Comparison of ENCODE assay signal across 21 mouse cellular contexts in the genomic region with DNA sequence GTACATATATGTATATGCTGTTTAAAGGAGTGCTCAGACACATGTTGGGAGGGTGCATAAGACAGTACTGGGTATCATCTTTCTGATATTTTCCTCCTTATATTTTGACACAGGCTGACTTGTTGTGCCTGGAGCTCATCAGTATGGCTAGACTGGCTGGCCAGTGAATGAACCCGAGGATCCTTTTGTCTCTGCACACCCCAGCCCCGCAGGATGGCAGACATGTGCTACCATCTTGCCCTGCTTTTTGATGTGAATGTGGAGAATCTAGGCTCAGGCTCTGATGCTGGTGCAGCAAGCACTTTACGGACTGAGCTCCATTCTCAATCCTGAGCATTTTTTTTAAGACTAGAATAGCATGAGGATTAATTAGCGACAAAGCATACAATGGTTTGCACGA.
A peak's percentile ranks its signal among the peaks of the same experiment; 100 is the strongest.
DNase-seq lines count a peak whose midpoint lies in the region; ATAC-seq lines count a peak whose summit lies in the region.
"Had no signal": no experiment of that assay in that cellular context is flagged by ENCODE, and none has a peak within 500 bp of the region (broad histone marks: within the 10 kb centered on the region; RNA-seq: fewer than 3 reads in every experiment).

No protein-coding gene starts in this region.

- H3K4me2 ChIP-seq in forebrain, embryonic 16.5 days (ENCODE audit: low read length): no peak overlapping the region
- no peak overlapping the region for H3K4me2 ChIP-seq in midbrain, embryonic 16.5 days (ENCODE audit: low read length)
- no peak overlapping the region for H3K4me2 ChIP-seq in limb, embryonic 11.5 days (ENCODE audit: low read depth, severe bottlenecking)
- H3K4me2 ChIP-seq: embryonic facial prominence, embryonic 13.5 days; liver, embryonic 13.5 days had no signal

- peak overlapping the region; percentile 73 for H3K27ac ChIP-seq in forebrain, embryonic 10.5 days
- no peak overlapping the region for H3K27ac ChIP-seq in forebrain, embryonic 16.5 days (ENCODE audit: low read length)
- peak overlapping the region; percentile 30; the same call in 1 of the 2 replicates for H3K27ac ChIP-seq in midbrain, embryonic 10.5 days (replicated peaks)
- H3K27ac ChIP-seq in midbrain, embryonic 16.5 days (ENCODE audit: low read length): no peak overlapping the region
- no peak overlapping the region for H3K27ac ChIP-seq in limb, embryonic 11.5 days (replicated peaks; ENCODE audit: low read depth, low read length)
- H3K27ac ChIP-seq: embryonic facial prominence, embryonic 13.5 days; heart, embryonic 10.5 days; layer of hippocampus, adult 2 months; liver, embryonic 13.5 days had no signal

- no peak for ATAC-seq in forebrain, embryonic 16.5 days
- ATAC-seq in midbrain, embryonic 16.5 days: no peak
- no peak for ATAC-seq in limb, embryonic 11.5 days (ENCODE audit: insufficient number of reproducible peaks, low FRiP score, low TSS enrichment, low read depth)
- ATAC-seq: intestine, postnatal 0 days had no signal

- no peaks in the 10 kb centered on the region for H3K27me3 ChIP-seq in forebrain, embryonic 10.5 days (ENCODE audit: poor library complexity, severe bottlenecking)
- H3K27me3 ChIP-seq in forebrain, embryonic 16.5 days (replicated peaks; ENCODE audit: control insufficient read depth, insufficient read depth, low read length): no peaks in the 10 kb centered on the region
- H3K27me3 ChIP-seq in midbrain, embryonic 10.5 days (ENCODE audit: low read depth, poor library complexity, severe bottlenecking): no peaks in the 10 kb centered on the region
- no peaks in the 10 kb centered on the region for H3K27me3 ChIP-seq in midbrain, embryonic 16.5 days (ENCODE audit: control insufficient read depth, insufficient read depth, low read depth, low read length)
- no peaks in the 10 kb centered on the region for H3K27me3 ChIP-seq in limb, embryonic 11.5 days (ENCODE audit: control insufficient read depth, insufficient read depth, low read length)
- H3K27me3 ChIP-seq: embryonic facial prominence, embryonic 13.5 days; liver, embryonic 13.5 days had no signal

- 21% methylated on average over 5 of the region's 5 CpGs for WGBS in forebrain, embryonic 10.5 days
- WGBS in forebrain, embryonic 16.5 days: 6% methylated on average over 5 of the region's 5 CpGs
- 43% methylated on average over 5 of the region's 5 CpGs for whole genome bisulfite sequencing in midbrain, embryonic 10.5 days
- 9% methylated on average over 5 of the region's 5 CpGs for WGBS in midbrain, embryonic 16.5 days
- WGBS in limb, embryonic 11.5 days: 31% methylated on average over 5 of the region's 5 CpGs

- no peak overlapping the region for H3K9ac ChIP-seq in forebrain, embryonic 16.5 days (replicated peaks; ENCODE audit: low read depth, low read length)
- H3K9ac ChIP-seq in midbrain, embryonic 16.5 days (ENCODE audit: low read depth, low read length): no peak overlapping the region
- no peak overlapping the region for H3K9ac ChIP-seq in limb, embryonic 11.5 days (ENCODE audit: low read length)
- H3K9ac ChIP-seq: embryonic facial prominence, embryonic 13.5 days; liver, embryonic 13.5 days had no signal

- H3K4me3 ChIP-seq in forebrain, embryonic 10.5 days: no peak overlapping the region
- H3K4me3 ChIP-seq in forebrain, embryonic 16.5 days (replicated peaks; ENCODE audit: low read length): no peak overlapping the region
- no peak overlapping the region for H3K4me3 ChIP-seq in midbrain, embryonic 10.5 days
- no peak overlapping the region for H3K4me3 ChIP-seq in midbrain, embryonic 16.5 days (ENCODE audit: low read depth, low read length)
- H3K4me3 ChIP-seq in limb, embryonic 11.5 days (ENCODE audit: low read depth, low read length): no peak overlapping the region
- H3K4me3 ChIP-seq: embryonic facial prominence, embryonic 13.5 days; erythroblast, embryonic 14.5 days; heart, embryonic 10.5 days; layer of hippocampus, adult 2 months; liver, embryonic 13.5 days had no signal

- DNase-seq in forebrain, embryonic 10.5 days (ENCODE audit: extremely low spot score, low spot score): peak; percentile 23
- peak; percentile 19 for DNase-seq in midbrain, embryonic 10.5 days (ENCODE audit: low spot score)
- DNase-seq in embryo, embryonic 10.5 days (ENCODE audit: low spot score): peak; percentile 53
- DNase-seq in limb, embryonic 11.5 days (ENCODE audit: low spot score): peak; percentile 45
- no peak for DNase-seq in thymus, postnatal 25 days
- DNase-seq in lung, postnatal 36 days: no peak
- DNase-seq: adrenal gland, postnatal 10 days; cerebellum, adult 2 months; cerebellum, postnatal 36 days; heart, postnatal 4 days; kidney, postnatal 25 days; liver, embryonic 13.5 days; lung, adult 2 months; spleen, adult 18-20 months had no signal

- peaks cover 14% of the 10 kb centered on the region for H3K4me1 ChIP-seq in forebrain, embryonic 10.5 days
- H3K4me1 ChIP-seq in forebrain, embryonic 16.5 days (replicated peaks; ENCODE audit: control insufficient read depth, insufficient read depth, low read length): no peaks in the 10 kb centered on the region
- peaks cover 12% of the 10 kb centered on the region for H3K4me1 ChIP-seq in midbrain, embryonic 10.5 days
- no peaks in the 10 kb centered on the region for H3K4me1 ChIP-seq in midbrain, embryonic 16.5 days (ENCODE audit: control insufficient read depth, insufficient read depth, low read length)
- peaks cover 4% of the 10 kb centered on the region; the same call in 1 of the 2 replicates for H3K4me1 ChIP-seq in limb, embryonic 11.5 days (ENCODE audit: control insufficient read depth, insufficient read depth, low read length)
- H3K4me1 ChIP-seq: heart, embryonic 10.5 days; liver, embryonic 13.5 days had no signal

- no peaks in the 10 kb centered on the region for H3K9me3 ChIP-seq in forebrain, embryonic 10.5 days
- H3K9me3 ChIP-seq in forebrain, embryonic 16.5 days (ENCODE audit: control insufficient read depth, low read length): no peaks in the 10 kb centered on the region
- no peaks in the 10 kb centered on the region for H3K9me3 ChIP-seq in midbrain, embryonic 10.5 days (replicated peaks)
- no peaks in the 10 kb centered on the region for H3K9me3 ChIP-seq in midbrain, embryonic 16.5 days (replicated peaks; ENCODE audit: control insufficient read depth, low read length, poor library complexity, severe bottlenecking)
- no peaks in the 10 kb centered on the region for H3K9me3 ChIP-seq in limb, embryonic 11.5 days (ENCODE audit: control insufficient read depth, low read length)
- H3K9me3 ChIP-seq: embryonic facial prominence, embryonic 13.5 days; heart, embryonic 10.5 days; liver, embryonic 13.5 days had no signal

- no peaks in the 10 kb centered on the region for H3K36me3 ChIP-seq in forebrain, embryonic 10.5 days (replicated peaks)
- no peaks in the 10 kb centered on the region for H3K36me3 ChIP-seq in forebrain, embryonic 16.5 days (ENCODE audit: control insufficient read depth, insufficient read depth)
- no peaks in the 10 kb centered on the region for H3K36me3 ChIP-seq in midbrain, embryonic 10.5 days
- no peaks in the 10 kb centered on the region for H3K36me3 ChIP-seq in midbrain, embryonic 16.5 days (ENCODE audit: control insufficient read depth, insufficient read depth, low read length)
- H3K36me3 ChIP-seq in limb, embryonic 11.5 days (ENCODE audit: control insufficient read depth, insufficient read depth, low read length): no peaks in the 10 kb centered on the region
- H3K36me3 ChIP-seq: embryonic facial prominence, embryonic 13.5 days; heart, embryonic 10.5 days; liver, embryonic 13.5 days had no signal

Comparison
In these comparisons a context has a peak if more than half of its experiments do, and no peak if none do; other contexts are left out.
1. H3K27ac ChIP-seq: peak in forebrain, embryonic 10.5 days (single experiment) and midbrain, embryonic 10.5 days (single experiment); none in forebrain, embryonic 16.5 days (single experiment), midbrain, embryonic 16.5 days (single experiment) and limb, embryonic 11.5 days (single experiment).
2. DNase-seq: peak in forebrain, embryonic 10.5 days (single experiment), midbrain, embryonic 10.5 days (single experiment), embryo, embryonic 10.5 days (single experiment) and limb, embryonic 11.5 days (single experiment); none in thymus, postnatal 25 days (single experiment) and lung, postnatal 36 days (single experiment).